Mouse (Mus musculus) liver, embryonic 13.5 days (tissue): ENCODE data around the gene Tbx15. TPM values are rescaled to one million over a fixed set of nuclear protein-coding genes. Genes with fewer than 3 reads are reported as not detected.
A peak's percentile ranks its signal among the peaks of the same experiment; 100 is the strongest.

Source experiments
- ATAC-seq: fragments of 200-750 bp; cut with Nextera tagmentation; 2 replicates; pipeline ENCODE4 v1.8.0; 2017; ENCODE audit warnings: low read depth, mild to moderate bottlenecking, moderate number of reproducible peaks, moderate library complexity
- DNase-seq: peaks from one replicate; pipeline ENCODE4 v3.0.0; 2022
- H3K27ac ChIP-seq: fragments of 300-500 bp; sonication (generic); 2 replicates; pipeline ENCODE4 v1.5.1; 2015; ENCODE audit warnings: moderate library complexity, mild to moderate bottlenecking, inconsistent platforms
- H3K27me3 ChIP-seq: fragments of 300-500 bp; sonication (generic); 2 replicates; pipeline ENCODE4 v1.6.1; 2015; ENCODE audit warnings: mild to moderate bottlenecking, inconsistent platforms
- H3K36me3 ChIP-seq: fragments of 300-500 bp; sonication (generic); 2 replicates; pipeline ENCODE4 v1.6.1; 2015; ENCODE audit warnings: mild to moderate bottlenecking, inconsistent platforms
- H3K4me1 ChIP-seq: fragments of 300-500 bp; sonication (generic); replicated peaks from 2 replicates; pipeline ENCODE4 v1.6.1; 2015; ENCODE audit warnings: inconsistent platforms
- H3K4me2 ChIP-seq: fragments of 300-500 bp; sonication (generic); 2 replicates; pipeline ENCODE4 v1.6.1; 2015; ENCODE audit warnings: inconsistent platforms, mild to moderate bottlenecking, moderate library complexity
- H3K4me3 ChIP-seq: fragments of 300-500 bp; sonication (generic); replicated peaks from 2 replicates; pipeline ENCODE4 v1.5.1; 2015; ENCODE audit warnings: mild to moderate bottlenecking, inconsistent platforms
- H3K9ac ChIP-seq: fragments of 300-500 bp; sonication (generic); 2 replicates; pipeline ENCODE4 v1.6.1; 2015; ENCODE audit warnings: mild to moderate bottlenecking, inconsistent platforms
- H3K9me3 ChIP-seq: fragments of 300-500 bp; sonication (generic); replicated peaks from 2 replicates; pipeline ENCODE4 v1.6.1; 2016; ENCODE audit warnings: inconsistent platforms
- WGBS: fragments of 180-500 bp; shearing (Covaris S2); methylation state at CpG from one replicate; pipeline ENCODE4 v1.1.7; 2015; ENCODE audit not compliant: insufficient replicate concordance; 5-methylcytosine and 5-hydroxymethylcytosine counted together
- polyA plus RNA-seq: library from polyadenylated mRNA; unstranded; fragments of >200 nt; fragmentation: Nextera tagmentation; extraction: Ambion mirVana; gene quantifications from 2 replicates; pipeline ENCODE4 v1.2.1, GENCODE M21; 2015

The Tbx15 gene
- polyA plus RNA-seq: 0.07 TPM in 2 replicates

- WGBS: 3% methylated on average over 20 of the region's 20 CpGs
Measured at GRCm38 (mm10) chr3:99240213-99240720, at the start of gene Tbx15. Gene Tbx15 (plus strand): TSS chr3:99240381.

GRCm38 (mm10) chr3:99193576-99193975 is 46.6 kb upstream of the Tbx15 start:
- WGBS: 68% methylated on average over 4 of the region's 4 CpGs
- H3K4me3 ChIP-seq: no peak overlapping the region
- H3K4me1 ChIP-seq: no peaks in the 10 kb centered on the region
- H3K36me3 ChIP-seq: peaks cover 4% of the 10 kb centered on the region; the same call in 1 of the 2 replicates
- H3K4me2 ChIP-seq: no peak overlapping the region
- no peaks in the 10 kb centered on the region for H3K9me3 ChIP-seq
- H3K27ac ChIP-seq: no peak overlapping the region
- DNase-seq (no peak), ATAC-seq (no peak)
- H3K9ac ChIP-seq: no peak overlapping the region
- no peaks in the 10 kb centered on the region for H3K27me3 ChIP-seq

More at GRCm38 (mm10) chr3:99240213-99240720, at the start of gene Tbx15:
- H3K36me3 ChIP-seq: no peaks in the 10 kb centered on the region
- H3K9ac ChIP-seq: no peak within 1 kb of the TSS
- H3K27me3 ChIP-seq: peaks cover 98% of the 10 kb centered on the region
- H3K4me2 ChIP-seq: no peak within 1 kb of the TSS
- H3K4me3 ChIP-seq: no peak within 1 kb of the TSS; the same call in 1 of the 2 replicates
- no peaks in the 10 kb centered on the region for H3K9me3 ChIP-seq
- ATAC-seq (no peak), DNase-seq (no peak)
- no peak within 1 kb of the TSS for H3K27ac ChIP-seq
- H3K4me1 ChIP-seq: no peaks in the 10 kb centered on the region

- Histone ChIP-seq H3K9me3 (no peaks in the 10 kb centered on the region), H3K36me3 (0 out of 2 replicates have a peak, but pooled peaks cover 2% of the 10 kb centered on the region), H3K4me1 (no peaks in the 10 kb centered on the region), H3K4me2 (no peak overlapping the region), H3K9ac (no peak overlapping the region), H3K27ac (no peak overlapping the region), H3K4me3 (no peak overlapping the region), H3K27me3 (no peaks in the 10 kb centered on the region)
- DNase-seq: no peak
- no peak for ATAC-seq
Measured at GRCm38 (mm10) chr3:99203331-99203730, 36.9 kb upstream of the Tbx15 start.

- Histone ChIP-seq H3K9me3 (no peaks in the 10 kb centered on the region), H3K4me1 (peaks cover 6% of the 10 kb centered on the region; the same call in 1 of the 2 replicates), H3K27me3 (no peaks in the 10 kb centered on the region), H3K36me3 (no peaks in the 10 kb centered on the region), H3K27ac (no peak overlapping the region), H3K4me2 (no peak overlapping the region), H3K9ac (no peak overlapping the region), H3K4me3 (no peak overlapping the region)
- DNase-seq (no peak), ATAC-seq (no peak)
- WGBS: 29% methylated on average over 1 of the region's 1 CpGs
Measured at GRCm38 (mm10) chr3:99208416-99208815, 31.8 kb upstream of the Tbx15 start.

GRCm38 (mm10) chr3:99211105-99211698 is 29.0 kb upstream of the Tbx15 start:
- WGBS: 66% methylated on average over 14 of the region's 14 CpGs
- no peaks in the 10 kb centered on the region; the same call in 1 of the 2 replicates for H3K36me3 ChIP-seq
- no peak overlapping the region for H3K4me2 ChIP-seq
- H3K27ac ChIP-seq: no peak overlapping the region
- H3K4me1 ChIP-seq: peaks cover 6% of the 10 kb centered on the region; the same call in 1 of the 2 replicates
- no peak overlapping the region for H3K9ac ChIP-seq
- H3K27me3 ChIP-seq: no peaks in the 10 kb centered on the region
- H3K4me3 ChIP-seq: no peak overlapping the region
- ATAC-seq (no peak), DNase-seq (no peak)
- H3K9me3 ChIP-seq: no peaks in the 10 kb centered on the region

- H3K27ac ChIP-seq: no peak overlapping the region
- H3K4me1 ChIP-seq: no peaks in the 10 kb centered on the region
- ATAC-seq (no peak), DNase-seq (no peak)
- peaks cover 3% of the 10 kb centered on the region for H3K27me3 ChIP-seq
- H3K36me3 ChIP-seq: no peaks in the 10 kb centered on the region
- no peak overlapping the region for H3K4me3 ChIP-seq
- WGBS: 58% methylated on average over 2 of the region's 2 CpGs
- H3K9me3 ChIP-seq: no peaks in the 10 kb centered on the region
- no peak overlapping the region for H3K4me2 ChIP-seq
- H3K9ac ChIP-seq: no peak overlapping the region
Measured at GRCm38 (mm10) chr3:99227807-99228206, 12.4 kb upstream of the Tbx15 start.

- H3K4me3 ChIP-seq: no peak overlapping the region
Measured at GRCm38 (mm10) chr3:99233393-99234318, 6.5 kb upstream of the Tbx15 start.

GRCm38 (mm10) chr3:99234319-99234869 is 5.8 kb upstream of the Tbx15 start:
- peak overlapping the region; percentile 32 for H3K4me2 ChIP-seq
- no peaks in the 10 kb centered on the region for H3K9me3 ChIP-seq
- 5% methylated on average over 17 of the region's 17 CpGs for WGBS

More at GRCm38 (mm10) chr3:99233393-99234318, 6.5 kb upstream of the Tbx15 start:
- Histone ChIP-seq H3K27me3 (peaks cover 59% of the 10 kb centered on the region), H3K9me3 (no peaks in the 10 kb centered on the region), H3K27ac (no peak overlapping the region), H3K4me1 (no peaks in the 10 kb centered on the region), H3K9ac (no peak overlapping the region), H3K4me2 (peak overlapping the region; percentile 32), H3K36me3 (no peaks in the 10 kb centered on the region)
- no peak for ATAC-seq
- WGBS: 5% methylated on average over 20 of the region's 20 CpGs
- DNase-seq: no peak

GRCm38 (mm10) chr3:99235116-99235803 is 4.9 kb upstream of the Tbx15 start:
- no peak for DNase-seq
- Histone ChIP-seq H3K4me2 (no peak overlapping the region), H3K36me3 (no peaks in the 10 kb centered on the region), H3K4me1 (no peaks in the 10 kb centered on the region), H3K9me3 (no peaks in the 10 kb centered on the region), H3K27me3 (peaks cover 75% of the 10 kb centered on the region), H3K4me3 (no peak overlapping the region), H3K9ac (no peak overlapping the region), H3K27ac (no peak overlapping the region)
- no peak for ATAC-seq
- WGBS: 3% methylated on average over 23 of the region's 23 CpGs

More at GRCm38 (mm10) chr3:99234319-99234869, 5.8 kb upstream of the Tbx15 start:
- Histone ChIP-seq H3K27me3 (peaks cover 66% of the 10 kb centered on the region), H3K36me3 (no peaks in the 10 kb centered on the region), H3K27ac (no peak overlapping the region), H3K4me3 (no peak overlapping the region), H3K4me1 (no peaks in the 10 kb centered on the region), H3K9ac (no peak overlapping the region)
- DNase-seq: no peak
- no peak for ATAC-seq

- H3K27ac ChIP-seq: no peak overlapping the region
- ATAC-seq: no peak
- no peaks in the 10 kb centered on the region for H3K4me1 ChIP-seq
- DNase-seq: no peak
- peaks cover 83% of the 10 kb centered on the region for H3K27me3 ChIP-seq
- WGBS: 4% methylated on average over 18 of the region's 18 CpGs
- H3K4me3 ChIP-seq: no peak overlapping the region
- no peak overlapping the region for H3K9ac ChIP-seq
- H3K9me3 ChIP-seq: no peaks in the 10 kb centered on the region
- no peaks in the 10 kb centered on the region for H3K36me3 ChIP-seq
- H3K4me2 ChIP-seq: no peak overlapping the region
Measured at GRCm38 (mm10) chr3:99235804-99236755, 4.1 kb upstream of the Tbx15 start.
